ENCODE assay signal across 8 mouse cellular contexts in the genomic region with DNA sequence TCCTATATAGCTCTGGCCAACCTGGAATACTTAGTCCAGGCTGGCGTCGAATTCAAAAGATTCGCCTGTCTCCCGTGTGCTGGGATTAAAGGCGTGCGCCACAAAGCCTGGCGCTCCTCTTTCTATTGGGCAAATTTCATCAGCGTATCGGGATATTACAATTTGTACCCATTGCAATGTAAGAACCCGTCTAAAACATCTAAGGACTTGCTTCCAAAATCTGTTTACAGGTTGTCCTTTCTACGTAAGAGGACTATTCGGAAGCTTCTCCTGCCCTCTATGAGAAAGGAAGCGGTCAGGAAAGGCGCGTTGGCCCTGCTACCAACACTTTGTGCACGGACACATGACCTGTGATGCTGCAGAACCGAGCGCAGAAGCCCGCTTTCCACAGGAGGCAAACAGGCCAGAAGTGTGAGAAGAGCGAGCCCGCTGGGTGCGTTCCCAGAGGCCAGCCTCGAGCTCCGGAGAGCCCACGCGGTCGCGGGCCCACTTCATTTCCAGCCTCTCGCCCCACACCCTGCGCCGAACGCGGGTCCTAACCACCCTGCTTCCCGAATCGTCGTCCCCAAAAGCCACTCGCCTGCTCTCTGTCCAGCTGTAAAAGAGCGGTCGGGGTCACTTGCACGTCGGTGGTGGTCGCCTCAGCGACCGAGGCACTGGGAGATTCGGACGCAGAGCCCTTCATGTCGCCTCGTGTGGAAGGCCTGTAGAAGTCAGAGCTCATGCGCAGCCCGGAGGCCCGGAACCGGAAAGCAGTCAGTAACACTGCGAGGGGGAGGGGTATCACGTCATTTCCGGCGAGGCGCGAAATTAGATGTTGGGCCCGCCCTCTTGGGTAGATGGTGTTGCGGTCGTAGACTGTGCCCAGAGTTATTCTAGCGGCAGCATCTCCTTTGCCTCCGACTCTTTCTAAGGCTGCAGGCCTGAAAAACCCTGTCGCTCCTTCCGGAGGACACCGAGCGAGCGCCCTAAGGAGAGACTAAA. TPM values are rescaled to one million over a fixed set of nuclear protein-coding genes. Genes with fewer than 3 reads are reported as not detected.
A peak's percentile ranks its signal among the peaks of the same experiment; 100 is the strongest.
DNase-seq lines count a peak whose midpoint lies in the region; ATAC-seq and TF ChIP-seq lines count a peak whose summit lies in the region.

A gene (minus strand): TSS at position 761 of the 984 bp plus-strand sequence.

- DNase-seq in A20 (ENCODE audit: low read depth, low spot score) (peak; percentile 97), liver (peak; percentile 94)
- DNase-seq in heart, embryonic 10.5 days (ENCODE audit: low spot score) = peak; percentile 98
- peak; percentile 90 to 94 for DNase-seq in spleen, postnatal 4 days (ENCODE audit: low spot score in 2 of 2)

- TF ChIP-seq CTCF in bone marrow macrophage, adult 2 months (IDR thresholded peaks at IDR 0.05; ENCODE audit: low read depth, low read length) = no peak
- TF ChIP-seq CTCF in embryonic fibroblast, embryonic 13.5 days (IDR thresholded peaks at IDR 0.05; ENCODE audit: borderline replicate concordance, insufficient read depth, low read length) = no peak

- no peaks in the 10 kb centered on the region for H3K27me3 ChIP-seq in heart, embryonic 10.5 days (ENCODE audit: insufficient read depth, poor library complexity, severe bottlenecking)
- H3K27me3 ChIP-seq in kidney, embryonic 15.5 days = no peaks in the 10 kb centered on the region

- H3K4me3 ChIP-seq in bone marrow macrophage, adult 2 months (ENCODE audit: insufficient read depth, low read length) = peak within 1 kb of the TSS; percentile 94
- H3K4me3 ChIP-seq in embryonic fibroblast, embryonic 13.5 days (ENCODE audit: insufficient read depth, low read length) = peak within 1 kb of the TSS; percentile 90
- peak within 1 kb of the TSS; percentile 89 for H3K4me3 ChIP-seq in heart, embryonic 10.5 days
- H3K4me3 ChIP-seq in kidney, embryonic 15.5 days (replicated peaks) = peak within 1 kb of the TSS; percentile 93

- no peaks in the 10 kb centered on the region for H3K9me3 ChIP-seq in heart, embryonic 10.5 days
- no peaks in the 10 kb centered on the region for H3K9me3 ChIP-seq in kidney, embryonic 15.5 days (replicated peaks)

- no peak; the same call in 1 of the 2 replicates for TF ChIP-seq POLR2A in bone marrow macrophage, adult 2 months (IDR thresholded peaks at IDR 0.05; ENCODE audit: borderline replicate concordance, low read depth, low read length)
- peak; percentile 92 for TF ChIP-seq POLR2A in embryonic fibroblast, embryonic 13.5 days (IDR thresholded peaks at IDR 0.05; ENCODE audit: low read depth, low read length)

- peaks cover 10% of the 10 kb centered on the region for H3K4me1 ChIP-seq in bone marrow macrophage, adult 2 months (ENCODE audit: control insufficient read depth, insufficient read depth, low read length)
- peaks cover 20% of the 10 kb centered on the region for H3K4me1 ChIP-seq in embryonic fibroblast, embryonic 13.5 days (ENCODE audit: control insufficient read depth, insufficient read depth, low read length)
- H3K4me1 ChIP-seq in heart, embryonic 10.5 days = peaks cover 20% of the 10 kb centered on the region
- peaks cover 25% of the 10 kb centered on the region for H3K4me1 ChIP-seq in kidney, embryonic 15.5 days

- peak within 1 kb of the TSS; percentile 89 for H3K4me2 ChIP-seq in kidney, embryonic 15.5 days

- peaks cover 48% of the 10 kb centered on the region for H3K36me3 ChIP-seq in heart, embryonic 10.5 days
- H3K36me3 ChIP-seq in kidney, embryonic 15.5 days = peaks cover 56% of the 10 kb centered on the region

- H3K27ac ChIP-seq in bone marrow macrophage, adult 2 months (ENCODE audit: insufficient read depth, low read depth, low read length) = peak within 1 kb of the TSS; percentile 82
- peak within 1 kb of the TSS; percentile 60 for H3K27ac ChIP-seq in embryonic fibroblast, embryonic 13.5 days (ENCODE audit: insufficient read depth, low read length)
- peak within 1 kb of the TSS; percentile 95 for H3K27ac ChIP-seq in heart, embryonic 10.5 days
- peak within 1 kb of the TSS; percentile 88 for H3K27ac ChIP-seq in kidney, embryonic 15.5 days

- WGBS in heart, embryonic 10.5 days = under 1% methylated on average over 68 of the region's 68 CpGs
- under 1% methylated on average over 68 of the region's 68 CpGs for WGBS in kidney, embryonic 15.5 days

- peak; percentile 99 for ATAC-seq in kidney, embryonic 15.5 days (replicated peaks; ENCODE audit: low FRiP score)
- peak; percentile 99 for ATAC-seq in monocyte, adult 5-6 weeks (replicated peaks; ENCODE audit: insufficient number of reproducible peaks, low FRiP score, low TSS enrichment, poor library complexity, severe bottlenecking)

- peak within 1 kb of the TSS; percentile 90 for H3K9ac ChIP-seq in kidney, embryonic 15.5 days

RNA-seq across cellular contexts. Expression of the gene that starts here (rescaled TPM):
- 51.3 and 53.4 TPM in 2 replicates for polyA plus RNA-seq in bone marrow macrophage, adult 2 months (2012; ENCODE audit: insufficient read depth, insufficient read length, missing spikeins)
- polyA plus RNA-seq in embryonic fibroblast, embryonic 13.5 days (2011; ENCODE audit: insufficient read length, low read depth, missing spikeins) = 190 and 238 TPM in 2 replicates
- polyA plus RNA-seq in heart, embryonic 10.5 days (2016; fragmentation: Nextera tagmentation; extraction: Ambion mirVana) = 178 and 219 TPM in 2 replicates
- polyA plus RNA-seq in kidney, embryonic 15.5 days (2015; fragmentation: Nextera tagmentation; extraction: Ambion mirVana) = 189 and 206 TPM in 2 replicates
- 97.0 to 158 TPM (median 136 TPM) in 3 replicates for total RNA-seq in monocyte, adult 5-6 weeks (2017)

Comparison
In these comparisons a context has a peak if more than half of its experiments do, and no peak if none do; other contexts are left out.
1. Peak in every context shown above with its lines: DNase-seq, ATAC-seq, H3K4me3 ChIP-seq and H3K27ac ChIP-seq.